Mouse (Mus musculus): ENCODE measurements around the gene Olfr178. TPM values are rescaled to one million over a fixed set of nuclear protein-coding genes. Genes with fewer than 3 reads are reported as not detected.

Olfr178 gene
- total RNA-seq (2015) (not detected in 2 replicates), total RNA-seq (2017) (not detected in 2 replicates)

GRCm38 (mm10) chr16:58891963-58892362 is at the start of gene Olfr178:
Olfr178 (minus strand) TSS chr16:58892063.
- no peak for ATAC-seq (replicated peaks; ENCODE audit: poor library complexity)

GRCm38 (mm10) chr16:58929292-58929691 is 37.4 kb upstream of the Olfr178 start, which contains the start of gene Olfr180:
Olfr180 (minus strand) TSS chr16:58929392.
- no peak for ATAC-seq (replicated peaks; ENCODE audit: poor library complexity)

- ATAC-seq (replicated peaks; ENCODE audit: poor library complexity) = no peak
Measured at GRCm38 (mm10) chr16:58928655-58929054, 36.8 kb upstream of the Olfr178 start, which contains the start of gene Olfr181. Olfr181 (minus strand) TSS chr16:58928755.

GRCm38 (mm10) chr16:58884416-58884815 is 7.4 kb downstream of the Olfr178 start:
- no peak for ATAC-seq (replicated peaks; ENCODE audit: poor library complexity)

- ATAC-seq (replicated peaks; ENCODE audit: poor library complexity) = no peak
Measured at GRCm38 (mm10) chr16:58874668-58875067, 17.2 kb downstream of the Olfr178 start, which contains the start of gene Olfr177. Olfr177 (minus strand) TSS chr16:58874768.

GRCm38 (mm10) chr16:58861479-58861878 is 30.4 kb downstream of the Olfr178 start:
- no peak for ATAC-seq (replicated peaks; ENCODE audit: poor library complexity)

- ATAC-seq (replicated peaks; ENCODE audit: poor library complexity) = no peak
Measured at GRCm38 (mm10) chr16:58860032-58860737, 31.7 kb downstream of the Olfr178 start.

Other genes with a start within 250 kb of the Olfr178 start
- 68.8 and 73.1 TPM in 2 replicates for gene Cpox, start 221.8 kb downstream of the Olfr178 start, total RNA-seq (2015)
- 28.9 and 34.3 TPM in 2 replicates for gene Cpox, start 221.8 kb downstream of the Olfr178 start, total RNA-seq (2017)
- 0.86 and 1.1 TPM in 2 replicates for gene Gpr15, start 173.0 kb downstream of the Olfr178 start, total RNA-seq (2015)
- 0.78 and 2.0 TPM in 2 replicates for gene Gpr15, start 173.0 kb downstream of the Olfr178 start, total RNA-seq (2017)
- gene Cldnd1, start 164.2 kb downstream of the Olfr178 start, total RNA-seq (2015) = 41.5 and 62.0 TPM in 2 replicates
- 14.3 and 17.6 TPM in 2 replicates for gene Cldnd1, start 164.2 kb downstream of the Olfr178 start, total RNA-seq (2017)
- not detected in 2 replicates for gene Olfr172, start 128.9 kb downstream of the Olfr178 start, total RNA-seq (2015)
- not detected in 2 replicates for gene Olfr172, start 128.9 kb downstream of the Olfr178 start, total RNA-seq (2017)
- not detected in 2 replicates for gene Olfr173, start 91.8 kb downstream of the Olfr178 start, total RNA-seq (2015)
- not detected in 2 replicates for gene Olfr173, start 91.8 kb downstream of the Olfr178 start, total RNA-seq (2017)
- gene Olfr175-ps1, start 65.3 kb downstream of the Olfr178 start, total RNA-seq (2015) = not detected in 2 replicates
- not detected in 2 replicates for gene Olfr175-ps1, start 65.3 kb downstream of the Olfr178 start, total RNA-seq (2017)
- gene Olfr177, start 17.3 kb downstream of the Olfr178 start, total RNA-seq (2015) = not detected in 2 replicates
- gene Olfr177, start 17.3 kb downstream of the Olfr178 start, total RNA-seq (2017) = not detected in 2 replicates
- gene Olfr181, start 36.7 kb upstream of the Olfr178 start, total RNA-seq (2015) = not detected in 2 replicates
- gene Olfr181, start 36.7 kb upstream of the Olfr178 start, total RNA-seq (2017) = not detected in 2 replicates
- gene Olfr180, start 37.3 kb upstream of the Olfr178 start, total RNA-seq (2015) = not detected in 2 replicates
- gene Olfr180, start 37.3 kb upstream of the Olfr178 start, total RNA-seq (2017) = not detected in 2 replicates
- not detected in 2 replicates for gene Olfr183, start 103.3 kb upstream of the Olfr178 start, total RNA-seq (2015)
- gene Olfr183, start 103.3 kb upstream of the Olfr178 start, total RNA-seq (2017) = not detected in 2 replicates
- gene Olfr186, start 138.2 kb upstream of the Olfr178 start, total RNA-seq (2015) = not detected in 2 replicates
- not detected in 2 replicates for gene Olfr186, start 138.2 kb upstream of the Olfr178 start, total RNA-seq (2017)
- not detected in 2 replicates for gene Olfr187, start 147.7 kb upstream of the Olfr178 start, total RNA-seq (2015)
- gene Olfr187, start 147.7 kb upstream of the Olfr178 start, total RNA-seq (2017) = not detected in 2 replicates
- gene Olfr190, start 185.9 kb upstream of the Olfr178 start, total RNA-seq (2015) = not detected in 2 replicates
- not detected in 2 replicates for gene Olfr190, start 185.9 kb upstream of the Olfr178 start, total RNA-seq (2017)
- not detected in 2 replicates for gene Olfr191, start 197.8 kb upstream of the Olfr178 start, total RNA-seq (2015)
- not detected in 2 replicates for gene Olfr191, start 197.8 kb upstream of the Olfr178 start, total RNA-seq (2017)
- not detected in 2 replicates for gene Olfr193, start 219.8 kb upstream of the Olfr178 start, total RNA-seq (2015)
- gene Olfr193, start 219.8 kb upstream of the Olfr178 start, total RNA-seq (2017) = not detected in 2 replicates
- gene Olfr194, start 229.0 kb upstream of the Olfr178 start, total RNA-seq (2015) = not detected in 2 replicates
- gene Olfr194, start 229.0 kb upstream of the Olfr178 start, total RNA-seq (2017) = not detected in 2 replicates

Measured in megakaryocyte progenitor cell, adult 5-6 weeks (primary cell).